Mouse (Mus musculus) neutrophil, adult 5-6 weeks (primary cell): ENCODE measurements at regions not wholly inside any gene's neighbourhood (a gene's known extent, or its start where the extent isn't known, plus 50 kb on each side); places are given as distances from the start of the nearest gene placed in this dataset.

ENCODE experiments used
- ATAC-seq: fragments of 151-379, 151-347 bp; 2 replicates; pipeline ENCODE4 v1.8.0; 2017; ENCODE audit warnings: mild to moderate bottlenecking, moderate TSS enrichment; ENCODE audit not compliant: insufficient number of reproducible peaks, poor library complexity, low FRiP score, severe bottlenecking; ENCODE audit errors: extremely low read depth

GRCm38 (mm10) chr9:51379589-51379988 lies 50.9 kb upstream of the 1810046K07Rik start:
- ATAC-seq = no peak

GRCm38 (mm10) chr9:51393921-51394320 lies 65.2 kb upstream of the 1810046K07Rik start:
- no peak for ATAC-seq

GRCm38 (mm10) chr9:51394372-51394771 lies 65.7 kb upstream of the 1810046K07Rik start:
- ATAC-seq = no peak

- ATAC-seq = no peak
These were observed 68.1 kb upstream of the 1810046K07Rik start for GRCm38 (mm10) chr9:51396801-51397200.

- no peak for ATAC-seq
These were observed 69.0 kb upstream of the 1810046K07Rik start for GRCm38 (mm10) chr9:51397589-51398220.

- no peak for ATAC-seq
These were observed 70.2 kb upstream of the 1810046K07Rik start for GRCm38 (mm10) chr9:51398886-51399285.

GRCm38 (mm10) chr9:51399356-51399755 lies 70.6 kb upstream of the 1810046K07Rik start:
- no peak for ATAC-seq

GRCm38 (mm10) chr9:51401779-51402178 lies 73.1 kb upstream of the 1810046K07Rik start:
- 0 out of 2 replicates have a peak, but pooled peaks have one; percentile 9 for ATAC-seq

- ATAC-seq = no peak
These were observed 79.3 kb upstream of the 1810046K07Rik start for GRCm38 (mm10) chr9:51407978-51408377.

GRCm38 (mm10) chr9:51418923-51419482 lies 90.3 kb upstream of the 1810046K07Rik start:
- ATAC-seq = no peak

- ATAC-seq = no peak
These were observed 93.8 kb upstream of the 1810046K07Rik start for GRCm38 (mm10) chr9:51422553-51422952.

- ATAC-seq = no peak
These were observed 94.6 kb upstream of the 1810046K07Rik start for GRCm38 (mm10) chr9:51423341-51423740.

- no peak for ATAC-seq
These were observed 101.7 kb upstream of the 1810046K07Rik start for GRCm38 (mm10) chr9:51430426-51430825.

GRCm38 (mm10) chr9:51437130-51437529 lies 108.4 kb upstream of the 1810046K07Rik start:
- no peak for ATAC-seq

GRCm38 (mm10) chr9:51441773-51442381 lies 113.2 kb upstream of the 1810046K07Rik start:
- ATAC-seq = no peak

- ATAC-seq = no peak
These were observed 127.0 kb upstream of the 1810046K07Rik start for GRCm38 (mm10) chr9:51455690-51456089.

GRCm38 (mm10) chr9:51462463-51463024 lies 133.8 kb upstream of the 1810046K07Rik start:
- no peak for ATAC-seq

- no peak for ATAC-seq
These were observed 141.3 kb upstream of the 1810046K07Rik start for GRCm38 (mm10) chr9:51470031-51470430.

- no peak for ATAC-seq
These were observed 147.9 kb upstream of the 1810046K07Rik start for GRCm38 (mm10) chr9:51476511-51477056.

GRCm38 (mm10) chr9:51487840-51488239 lies 159.1 kb upstream of the 1810046K07Rik start:
- ATAC-seq = no peak
